Mouse (Mus musculus): ENCODE results near the gene Trappc2.

Gene Trappc2

DNA sequence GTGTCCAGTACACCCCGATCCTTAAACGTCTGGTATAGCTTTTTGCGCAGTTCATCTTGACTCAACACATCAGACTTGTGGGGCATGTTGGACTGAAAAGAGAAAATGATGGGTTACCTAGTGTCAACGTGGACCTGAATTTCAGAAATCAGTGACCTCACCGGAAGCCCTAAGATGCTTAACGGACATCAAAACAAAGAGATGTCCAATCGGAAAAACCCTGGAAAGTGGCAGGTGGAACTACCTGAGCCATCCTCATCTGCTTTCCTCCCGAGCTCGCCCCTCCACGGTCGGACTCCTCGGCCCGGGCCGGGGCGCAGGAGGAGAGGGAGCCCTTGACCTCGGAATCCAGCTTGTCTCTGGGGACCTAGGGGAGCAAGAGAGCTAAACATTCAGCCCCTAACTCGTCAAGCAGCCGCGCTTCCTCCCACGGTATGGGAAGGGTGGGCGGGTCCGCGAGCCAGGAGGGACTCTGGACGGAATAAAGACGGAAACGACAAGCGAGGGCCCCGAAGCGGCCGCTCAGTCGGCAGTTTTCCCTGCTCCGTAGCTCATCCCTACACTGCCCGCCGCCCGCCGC is at the start of gene Trappc2:
Gene Trappc2, plus strand, starts transcription at position 539 of the 580 bp plus-strand sequence.
- no peak for DNase-seq (ENCODE audit: low read depth)

- no peak for DNase-seq (ENCODE audit: low read depth)
These were observed 46.6 kb upstream of the Trappc2 start for GRCm38 (mm10) chrX:166393753-166394152.

DNA sequence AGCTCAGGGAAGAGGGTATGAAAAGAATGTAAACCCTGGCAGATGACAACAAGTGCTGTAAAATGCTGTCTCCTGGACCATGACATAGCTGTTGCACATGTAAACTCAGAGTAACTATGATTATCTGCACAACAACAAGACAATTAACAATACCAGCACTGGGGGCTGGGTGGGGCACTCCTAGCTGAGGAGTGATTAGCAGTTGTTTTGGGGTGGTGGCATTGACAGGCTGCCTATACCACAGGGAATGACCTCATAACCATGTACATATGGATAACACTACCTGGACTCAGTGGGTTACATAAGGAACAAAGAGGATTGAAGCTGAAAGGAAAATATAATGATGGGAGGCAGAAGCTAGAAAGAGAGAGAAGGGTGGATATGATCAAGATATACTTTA is 32.5 kb upstream of the Trappc2 start:
- DNase-seq (ENCODE audit: low read depth): no peak

GRCm38 (mm10) chrX:166416196-166416595 is 24.2 kb upstream of the Trappc2 start:
- DNase-seq (ENCODE audit: low read depth): peak; percentile 31

DNA sequence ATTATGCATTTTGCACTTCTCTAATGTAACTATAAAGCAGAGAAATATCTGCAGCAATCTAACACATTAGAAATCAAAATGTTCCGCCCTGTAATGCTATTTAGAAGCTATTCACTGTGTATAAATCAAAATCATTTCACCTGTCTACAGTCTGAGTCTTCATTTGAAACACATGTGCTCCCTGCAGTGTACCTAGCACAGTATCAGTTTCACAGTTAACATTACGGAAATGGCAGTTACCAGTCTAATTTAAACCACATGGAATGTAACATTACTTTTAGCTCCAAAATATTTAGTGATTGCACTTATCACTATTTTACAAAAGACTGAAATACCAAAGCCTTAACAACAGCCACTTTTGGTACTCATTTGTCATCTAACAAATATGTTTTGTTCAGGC is 5.6 kb upstream of the Trappc2 start:
- no peak for DNase-seq (ENCODE audit: low read depth)

DNA sequence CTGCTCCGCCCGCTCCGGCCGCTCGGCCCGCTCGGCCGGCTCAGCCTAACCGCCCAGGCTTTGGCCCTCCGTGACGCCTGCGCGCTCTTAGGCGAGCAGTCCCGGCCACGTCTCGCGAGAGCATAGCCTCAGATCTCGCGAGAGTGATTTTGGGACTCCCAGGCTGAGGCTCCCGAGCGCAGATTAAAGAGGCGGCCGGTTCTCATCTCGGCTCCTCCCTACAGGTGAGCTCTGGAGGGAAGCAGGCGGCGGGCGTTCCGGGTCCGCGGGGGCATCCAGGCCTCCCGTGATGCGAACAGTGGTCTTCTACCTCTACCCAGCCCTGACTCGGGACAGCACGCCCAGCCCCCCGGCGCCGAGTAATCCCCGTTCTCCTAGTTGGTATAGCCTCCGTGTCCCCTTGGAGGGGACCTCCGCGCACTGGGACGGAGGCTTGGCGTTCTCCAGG is 266 bp downstream of the Trappc2 start, which contains the start of gene Ofd1:
Gene Ofd1, minus strand, starts transcription at position 89 of the 448 bp plus-strand sequence.
- DNase-seq (ENCODE audit: low read depth): peak; percentile 93

GRCm38 (mm10) chrX:166444552-166444951 is 4.2 kb downstream of the Trappc2 start:
- no peak for DNase-seq (ENCODE audit: low read depth)

GRCm38 (mm10) chrX:166453532-166453931 is 13.2 kb downstream of the Trappc2 start:
- no peak for DNase-seq (ENCODE audit: low read depth)

DNA sequence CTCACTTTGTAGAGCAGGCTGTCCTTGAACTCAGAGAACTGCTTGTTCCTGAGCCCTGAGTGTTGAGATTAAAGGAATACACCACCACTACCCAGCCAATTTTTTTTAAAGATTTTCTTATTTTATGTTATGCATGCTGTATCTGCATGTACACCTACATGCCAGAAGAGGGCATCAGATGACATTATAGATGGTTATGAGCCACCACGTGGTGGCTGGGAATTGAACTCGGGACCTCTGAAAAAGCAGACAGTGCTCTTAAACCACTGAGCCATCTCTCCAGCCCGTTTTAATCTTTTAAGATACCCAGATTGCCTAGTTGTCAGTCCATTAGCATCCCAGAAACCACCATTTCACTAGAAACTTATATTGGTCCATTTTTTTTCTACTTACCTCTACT is 14.0 kb downstream of the Trappc2 start:
- DNase-seq (ENCODE audit: low read depth): no peak

DNA sequence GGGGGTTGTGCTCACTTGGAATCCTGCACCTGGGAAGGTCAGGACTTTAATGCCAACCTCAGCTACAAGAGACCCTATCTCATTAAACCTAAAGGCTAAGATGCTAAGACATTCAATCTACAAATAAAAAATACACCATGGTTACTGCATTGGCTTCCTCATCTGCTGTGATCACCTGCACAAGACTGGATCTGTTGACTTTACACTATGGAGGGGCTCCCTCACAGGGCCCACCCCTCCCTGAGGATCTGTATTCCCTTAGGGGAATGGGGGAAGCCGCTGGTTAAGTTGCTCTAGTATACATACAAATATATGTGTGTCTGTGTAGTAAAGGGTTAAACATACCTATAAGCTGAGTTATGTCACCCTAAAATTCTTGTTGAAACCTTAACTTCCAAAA is 15.2 kb downstream of the Trappc2 start:
- no peak for DNase-seq (ENCODE audit: low read depth)

GRCm38 (mm10) chrX:166468321-166468720 is 27.9 kb downstream of the Trappc2 start:
- DNase-seq (ENCODE audit: low read depth): no peak

DNA sequence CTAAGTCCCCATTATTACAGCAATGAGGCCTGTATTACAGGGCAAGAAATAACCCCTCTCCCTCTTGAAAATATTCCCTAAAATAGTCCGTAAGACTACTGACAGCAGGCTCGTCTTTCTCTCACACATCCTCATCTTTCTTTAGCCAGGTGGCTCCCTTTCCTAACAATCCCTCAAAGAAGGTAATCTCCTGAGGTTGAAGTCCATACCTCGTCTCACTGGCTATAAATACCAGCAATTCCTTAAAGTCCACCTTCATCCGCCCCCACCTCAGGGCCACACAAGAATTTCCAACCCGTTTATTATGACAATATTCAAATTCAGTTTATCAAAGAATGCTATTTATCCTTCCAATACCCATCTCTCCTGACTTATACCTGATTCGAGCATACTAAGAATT is 32.2 kb downstream of the Trappc2 start:
- DNase-seq (ENCODE audit: low read depth): no peak

GRCm38 (mm10) chrX:166477393-166477792 is 37.0 kb downstream of the Trappc2 start:
- DNase-seq (ENCODE audit: low read depth): no peak

GRCm38 (mm10) chrX:166478631-166479364 is 38.4 kb downstream of the Trappc2 start:
- no peak for DNase-seq (ENCODE audit: low read depth)

GRCm38 (mm10) chrX:166479365-166479983 is 39.1 kb downstream of the Trappc2 start, which contains the start of gene Rab9:
Rab9 (minus strand) TSS chrX:166479867.
- peak; percentile 91 for DNase-seq (ENCODE audit: low read depth)

- DNase-seq (ENCODE audit: low read depth): no peak
These were observed 54.7 kb downstream of the Trappc2 start for GRCm38 (mm10) chrX:166495052-166495451.

- no peak for DNase-seq (ENCODE audit: low read depth)
These were observed 57.4 kb downstream of the Trappc2 start for GRCm38 (mm10) chrX:166497771-166498170.

DNA sequence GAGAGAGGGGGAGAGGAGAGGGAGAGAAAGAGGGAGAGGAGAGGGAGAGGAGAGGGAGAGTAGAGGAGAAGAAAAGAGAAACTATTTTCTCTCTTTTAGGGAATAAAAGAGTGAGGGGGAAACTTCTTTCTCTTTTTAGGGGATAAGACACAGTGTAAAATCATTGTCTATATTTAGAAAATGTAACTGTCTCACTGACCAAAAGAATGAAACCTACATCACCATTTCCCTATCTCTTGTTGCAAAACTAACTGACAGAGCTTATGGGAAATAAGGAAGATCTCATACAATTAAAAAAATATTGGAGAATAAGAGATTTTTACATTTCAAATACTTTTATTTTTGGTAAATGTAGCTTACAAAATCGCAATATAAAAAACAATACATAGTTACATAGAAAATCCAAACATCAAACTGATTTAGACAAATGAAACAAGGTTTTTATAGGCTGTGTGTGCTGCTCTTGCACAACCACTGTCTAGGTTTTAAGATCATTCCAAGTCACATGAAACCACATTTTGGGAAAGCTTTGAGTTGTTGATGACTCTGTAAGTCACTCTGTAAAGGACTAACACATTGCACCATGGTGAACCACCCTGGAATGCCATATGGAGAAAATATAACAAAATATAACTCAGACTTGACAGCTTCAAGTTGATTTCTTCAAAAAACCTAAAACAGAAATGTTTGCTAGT is 59.3 kb downstream of the Trappc2 start:
- no peak for DNase-seq (ENCODE audit: low read depth)
